Mouse (Mus musculus) G1E (cell line): ENCODE results near the gene Glrp1.

Experiments used
- CTCF ChIP-seq: IDR thresholded peaks from 2 replicates; pipeline ENCODE4 v1.5.1; 2012; ENCODE audit warnings: low read depth, low read length, inconsistent platforms, mixed read lengths
- GATA1 ChIP-seq: IDR thresholded peaks from 2 replicates; pipeline ENCODE4 v1.6.1; 2012; ENCODE audit warnings: borderline replicate concordance, low read length, inconsistent platforms, mixed read lengths
- GATA2 ChIP-seq: IDR thresholded peaks from 2 replicates; pipeline ENCODE4 v1.6.1; 2012; ENCODE audit warnings: low read depth, low read length, inconsistent platforms, borderline replicate concordance
- POLR2AphosphoS5 ChIP-seq: IDR thresholded peaks from 2 replicates; pipeline ENCODE4 v1.6.1; 2012; ENCODE audit warnings: low read depth, low read length, inconsistent platforms; ENCODE audit not compliant: insufficient replicate concordance
- TAL1 ChIP-seq: conservative IDR thresholded peaks from 2 replicates; pipeline ENCODE4 v1.6.1; 2012; ENCODE audit warnings: low read depth, low read length, inconsistent platforms, mixed read lengths

DNA sequence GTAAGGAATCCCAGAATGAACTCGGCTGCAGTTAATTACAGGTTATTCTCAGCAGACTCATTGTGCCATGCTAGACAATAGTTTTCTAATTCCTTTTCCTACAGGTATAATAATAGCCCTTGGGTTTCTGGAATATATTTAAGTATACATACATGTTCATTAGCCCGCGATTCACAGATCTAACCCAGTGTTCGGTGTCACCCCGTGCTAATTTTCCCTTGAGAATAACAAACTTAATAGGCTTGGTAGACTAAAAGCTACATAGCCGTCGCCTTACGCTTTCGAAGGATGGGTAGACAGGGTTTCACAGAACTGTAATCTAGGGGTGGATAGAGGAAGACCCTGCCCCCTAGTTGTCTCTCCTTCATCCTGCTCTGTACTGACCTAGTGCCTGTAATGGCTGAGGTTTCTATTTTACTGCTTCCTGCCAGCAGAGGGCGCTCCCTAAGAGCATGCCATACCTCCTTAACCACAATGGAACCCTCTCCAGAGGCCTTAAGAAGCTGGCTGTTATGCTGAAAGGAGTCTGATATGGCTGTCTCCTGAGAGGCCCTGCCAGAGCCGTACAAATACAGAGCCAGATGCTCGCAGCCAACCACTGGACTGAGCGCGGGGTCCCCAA, 53.3 kb downstream of the Glrp1 start:
- peak; percentile 77 for TF ChIP-seq CTCF
- no peak for TF ChIP-seq GATA1
- no peak for TF ChIP-seq TAL1
- no peak for TF ChIP-seq POLR2AphosphoS5
- TF ChIP-seq GATA2, result no peak
